Mouse (Mus musculus) frontal cortex, adult 2 months (tissue): ENCODE results near the gene Nmt1. TPM values are rescaled to one million over a fixed set of nuclear protein-coding genes. Genes with fewer than 3 reads are reported as not detected.

Experiments
- DNase-seq, 2 experiments: peaks; one replicate each; pipeline ENCODE4 v3.0.0; 2022; ENCODE audit warnings: low spot score in 1 of 2; ENCODE audit errors: extremely low spot score in 1 of 2
- polyA plus RNA-seq: library from polyadenylated mRNA; depleted of rRNA; stranded (reverse); fragments of >200 nt; gene quantifications from 2 replicates; pipeline ENCODE4 v1.2.3, GENCODE M21; 2012

Nmt1 gene
- polyA plus RNA-seq, 1 experiment, result 81.3 TPM

DNA sequence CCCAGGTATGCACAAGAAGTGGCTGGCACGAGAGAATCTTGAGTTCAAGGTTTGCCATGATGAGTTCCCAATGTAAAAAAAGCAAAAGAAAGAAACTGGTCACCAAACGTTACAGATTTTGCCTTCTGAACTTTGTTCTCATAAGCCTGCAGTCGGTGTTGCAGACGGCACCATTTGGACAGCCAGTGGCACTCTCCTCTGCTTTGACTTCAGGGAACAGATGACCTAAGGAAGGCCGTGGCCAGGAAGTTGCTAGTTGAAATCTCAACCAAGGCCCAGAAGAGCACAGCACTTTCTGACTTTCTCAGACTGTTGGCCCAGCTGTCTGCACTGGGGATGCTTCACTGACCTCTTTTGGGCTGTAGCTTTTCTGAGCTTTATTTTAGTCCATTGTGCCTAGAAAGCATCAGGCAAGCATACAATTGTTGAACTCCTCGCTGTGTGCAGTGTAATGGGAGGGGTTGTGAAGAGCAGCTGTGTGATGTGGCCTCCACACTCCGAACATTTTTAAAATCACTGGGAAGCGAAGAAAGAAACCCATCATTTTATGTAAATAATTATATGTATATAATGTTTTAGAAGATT, 9.0 kb downstream of the Nmt1 start:
- no peak for DNase-seq

DNA sequence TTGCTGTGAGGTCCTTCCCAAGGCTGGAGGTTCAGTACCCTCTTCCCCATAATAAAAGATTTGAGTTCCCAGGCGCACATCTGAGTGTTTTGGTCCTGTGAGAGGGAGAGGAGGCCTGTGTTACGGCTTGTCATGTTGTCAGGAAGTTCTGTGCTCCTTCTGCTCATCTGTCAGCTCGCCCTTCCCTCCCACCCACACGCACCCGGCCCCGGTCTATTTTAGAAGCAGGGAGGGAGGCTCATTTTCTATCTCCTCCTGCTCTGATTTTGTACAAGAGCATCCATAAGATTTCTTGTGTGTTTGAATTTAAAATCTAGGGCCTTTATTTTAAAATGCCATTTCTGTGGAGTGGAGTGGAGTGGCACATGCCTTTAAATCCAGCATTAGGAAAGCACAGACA, 10.0 kb downstream of the Nmt1 start:
- peak; percentile 55 to 72 for DNase-seq

DNA sequence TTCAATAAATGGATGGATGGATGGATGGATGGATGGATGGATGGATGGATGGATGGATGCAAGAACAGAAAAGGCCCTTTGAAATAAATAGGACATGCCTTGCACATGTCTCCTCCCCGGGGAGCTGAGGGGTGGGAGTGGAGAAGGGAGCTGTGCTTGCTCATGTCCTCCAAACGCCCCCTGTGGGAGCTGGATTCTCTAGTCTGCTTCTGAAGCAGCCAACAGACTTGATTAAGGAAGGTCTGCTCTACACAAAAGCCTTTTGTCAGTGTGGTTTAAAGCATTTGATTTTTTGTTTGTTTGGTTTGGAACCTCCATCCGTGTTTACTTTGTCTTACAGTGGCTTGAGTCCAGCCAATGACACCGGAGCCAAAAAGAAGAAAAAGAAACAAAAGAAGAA, 14.8 kb downstream of the Nmt1 start:
- no peak for DNase-seq

DNA sequence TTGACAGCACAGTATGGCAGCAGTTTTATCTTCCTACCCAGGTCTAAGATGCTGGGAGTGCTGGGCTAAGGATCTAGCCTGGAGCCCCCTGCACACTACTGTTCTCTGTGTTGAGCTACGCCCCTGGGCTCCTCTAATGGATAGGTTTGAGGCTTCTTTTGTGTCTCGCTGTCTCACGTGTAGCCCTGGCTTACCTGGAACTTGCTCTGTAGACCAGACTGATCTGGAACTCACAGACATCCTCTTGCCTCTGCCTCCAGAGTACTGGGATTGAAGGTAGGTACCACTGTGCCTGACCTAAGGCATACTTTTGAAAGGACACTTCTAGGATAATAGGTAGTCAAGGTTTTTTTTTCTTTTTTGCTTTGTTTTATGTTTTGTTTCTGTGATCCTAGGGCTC, 16.0 kb downstream of the Nmt1 start:
- DNase-seq, result no peak

DNA sequence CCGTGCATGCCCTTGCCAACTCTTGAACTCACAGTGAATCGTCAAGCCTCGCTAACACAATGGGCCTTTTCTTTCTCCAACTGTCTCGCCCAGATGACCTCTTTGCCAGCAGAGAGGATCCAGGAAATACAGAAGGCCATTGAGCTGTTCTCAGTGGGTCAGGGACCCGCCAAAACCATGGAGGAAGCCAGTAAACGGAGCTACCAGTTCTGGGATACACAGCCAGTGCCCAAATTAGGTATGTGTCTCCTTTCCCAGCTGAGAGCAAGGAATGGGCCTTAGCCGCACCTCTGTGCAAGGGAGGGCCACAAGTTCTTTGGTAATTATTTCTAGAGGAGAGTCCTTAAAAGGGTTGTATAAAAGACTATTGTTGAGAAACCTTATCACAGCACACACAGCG, 18.3 kb downstream of the Nmt1 start:
- no peak for DNase-seq

DNA sequence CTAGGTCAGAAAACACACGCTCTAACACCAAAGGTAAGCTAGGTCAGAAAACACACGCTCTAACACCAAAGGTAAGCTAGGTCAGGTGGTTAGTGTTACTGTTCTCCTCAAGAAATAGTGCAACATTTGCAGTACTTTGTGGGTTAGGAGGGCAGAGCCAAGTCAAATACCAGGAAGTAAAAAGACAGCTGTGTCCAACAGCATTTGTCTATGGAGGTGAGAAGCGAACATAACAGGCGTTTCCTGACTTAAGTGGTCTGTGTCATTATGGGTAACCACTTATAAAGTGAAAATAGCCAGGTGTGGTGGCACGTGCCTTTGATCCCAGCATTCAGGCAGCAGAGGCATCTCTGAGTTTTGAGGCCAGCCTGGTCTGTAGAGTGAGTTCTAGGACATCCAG, 21.6 kb downstream of the Nmt1 start:
- DNase-seq, result no peak

DNA sequence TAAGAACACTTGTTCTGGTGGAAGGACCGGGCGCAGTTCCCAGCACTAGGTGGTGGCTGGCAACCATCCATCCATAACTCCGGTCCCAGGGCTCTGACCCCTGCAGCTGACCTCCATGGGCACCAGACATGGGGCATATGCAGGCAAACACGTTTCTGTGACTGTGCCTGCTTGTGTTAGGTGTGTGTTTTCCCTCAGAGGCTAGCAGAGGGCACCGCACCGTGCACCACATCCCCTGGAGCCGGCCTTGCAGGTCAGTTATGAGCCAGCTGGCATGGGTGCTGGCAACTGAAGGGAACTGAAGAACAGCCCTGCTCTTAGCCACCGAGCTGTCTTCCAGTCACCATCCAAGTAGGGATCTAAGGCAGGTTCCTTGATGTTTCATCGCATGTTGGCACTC, 22.2 kb downstream of the Nmt1 start:
- no peak for DNase-seq

DNA sequence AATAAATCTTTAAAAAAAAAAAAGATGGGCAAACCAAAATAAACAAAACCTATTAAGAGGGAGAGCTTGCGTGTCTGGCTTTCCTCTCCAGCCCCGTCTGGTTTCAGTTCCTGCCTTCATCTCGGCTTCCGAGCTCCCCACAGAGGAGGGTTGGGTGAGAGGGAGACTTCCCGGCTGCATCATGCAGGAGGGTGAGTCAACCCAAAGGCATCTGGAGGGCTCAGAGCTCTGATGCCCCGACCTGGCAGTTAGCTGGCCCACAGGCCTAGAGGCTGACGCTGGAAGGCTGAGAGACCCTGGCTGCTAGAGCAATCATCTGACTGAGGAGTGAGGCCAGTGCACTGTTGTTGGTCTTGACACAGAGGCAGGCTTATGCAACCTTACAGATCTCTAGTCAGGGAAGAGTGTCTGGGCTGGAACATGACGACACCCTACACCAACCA, 23.3 kb downstream of the Nmt1 start:
- peak; percentile 52 to 53 for DNase-seq

DNA sequence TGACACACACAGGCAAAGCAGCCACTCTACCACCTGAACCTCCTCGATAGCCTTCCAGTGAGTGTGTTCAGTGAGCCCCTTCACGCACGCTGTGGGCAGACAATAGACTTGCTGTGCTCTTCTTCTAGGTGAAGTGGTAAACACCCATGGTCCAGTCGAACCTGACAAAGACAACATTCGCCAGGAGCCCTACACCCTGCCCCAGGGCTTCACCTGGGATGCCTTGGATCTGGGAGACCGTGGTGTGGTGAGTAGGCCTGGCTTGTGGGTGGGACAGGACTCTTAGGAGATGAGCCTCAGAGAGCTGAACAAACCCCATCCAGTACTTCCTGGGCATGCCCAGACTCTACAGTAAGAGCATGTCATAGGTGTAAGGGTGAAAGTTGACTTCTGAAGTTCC, 24.1 kb downstream of the Nmt1 start:
- no peak for DNase-seq

DNA sequence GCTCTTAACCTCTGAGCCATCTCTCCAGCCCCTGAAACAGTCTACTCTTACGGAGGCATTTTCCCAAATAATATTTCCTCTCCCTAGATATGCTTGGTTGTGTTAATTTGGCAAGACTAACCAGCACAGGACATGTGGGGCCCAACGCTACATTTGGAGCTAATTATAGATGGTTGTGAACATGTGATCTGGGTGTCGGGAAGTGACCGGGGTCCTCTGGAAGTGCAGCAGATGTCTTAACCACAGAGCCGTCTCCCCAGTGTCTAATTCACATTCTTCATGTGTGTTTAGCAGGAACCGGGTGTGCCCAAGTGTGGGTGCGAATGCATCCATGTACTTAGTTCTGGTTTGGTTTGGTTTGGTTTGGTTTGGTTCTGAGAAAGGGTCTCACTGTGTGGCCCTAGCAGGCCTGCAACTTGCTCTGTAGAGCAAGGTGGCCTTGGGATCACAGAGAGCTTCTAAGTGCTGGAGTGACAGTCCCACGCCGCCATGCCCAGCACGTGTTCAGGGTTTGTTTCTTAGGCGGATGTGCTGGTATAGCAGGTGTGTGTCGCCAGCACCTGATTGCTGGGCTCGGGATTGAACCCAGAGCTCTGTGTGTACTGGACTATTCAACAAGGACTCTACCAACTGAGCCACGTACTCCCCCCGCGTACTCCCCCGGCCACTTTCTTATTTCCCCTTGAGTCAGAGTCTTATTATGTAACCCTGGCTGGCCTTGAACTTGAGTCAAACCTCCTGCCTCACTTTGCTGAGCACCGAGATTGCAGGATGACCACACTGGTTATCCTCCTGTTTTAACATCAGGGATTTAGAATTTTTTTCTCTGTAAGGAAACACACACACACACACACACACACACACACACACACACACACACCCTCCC, 25.4 kb downstream of the Nmt1 start:
- no peak for DNase-seq

DNA sequence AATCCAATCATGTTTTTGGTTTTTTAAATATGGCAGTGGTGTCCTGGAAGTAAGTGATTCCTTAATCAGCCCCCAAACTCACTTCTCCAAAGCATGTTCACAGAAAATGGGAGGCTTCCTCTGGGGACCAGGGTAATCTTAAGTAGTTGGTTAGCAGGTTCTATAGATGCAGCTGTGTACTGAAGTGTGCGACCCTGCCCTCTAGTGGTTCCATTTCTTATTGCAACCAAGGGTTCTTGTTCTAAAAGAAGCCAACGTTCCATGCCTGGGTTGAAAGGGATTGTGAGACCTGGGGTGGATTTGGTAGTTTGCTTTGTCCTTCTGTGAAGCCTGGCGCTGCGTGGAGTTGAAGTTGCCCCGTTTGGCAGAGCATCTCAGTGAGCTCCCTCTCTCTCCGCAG, 26.8 kb downstream of the Nmt1 start:
- peak; percentile 64 to 95 for DNase-seq

DNA sequence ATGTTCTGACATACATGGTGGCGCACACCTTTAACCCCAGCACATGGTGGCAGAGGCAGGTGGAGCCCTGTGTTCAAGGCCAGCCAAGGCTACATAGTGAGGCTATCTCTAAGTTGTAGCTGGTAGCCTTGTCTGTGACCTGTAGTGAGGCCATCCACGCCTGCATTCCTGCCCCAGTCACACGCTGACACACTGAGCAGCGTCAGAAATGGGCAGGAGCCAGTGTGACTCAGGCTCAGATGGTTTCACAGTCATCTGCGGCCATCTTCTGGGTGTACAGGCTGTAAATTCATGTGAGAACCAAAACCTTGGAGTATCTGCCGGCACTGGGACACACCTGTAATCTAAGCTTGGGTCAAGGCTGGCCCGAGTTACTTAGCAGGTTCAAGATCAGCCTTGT, 28.6 kb downstream of the Nmt1 start:
- DNase-seq, result no peak

DNA sequence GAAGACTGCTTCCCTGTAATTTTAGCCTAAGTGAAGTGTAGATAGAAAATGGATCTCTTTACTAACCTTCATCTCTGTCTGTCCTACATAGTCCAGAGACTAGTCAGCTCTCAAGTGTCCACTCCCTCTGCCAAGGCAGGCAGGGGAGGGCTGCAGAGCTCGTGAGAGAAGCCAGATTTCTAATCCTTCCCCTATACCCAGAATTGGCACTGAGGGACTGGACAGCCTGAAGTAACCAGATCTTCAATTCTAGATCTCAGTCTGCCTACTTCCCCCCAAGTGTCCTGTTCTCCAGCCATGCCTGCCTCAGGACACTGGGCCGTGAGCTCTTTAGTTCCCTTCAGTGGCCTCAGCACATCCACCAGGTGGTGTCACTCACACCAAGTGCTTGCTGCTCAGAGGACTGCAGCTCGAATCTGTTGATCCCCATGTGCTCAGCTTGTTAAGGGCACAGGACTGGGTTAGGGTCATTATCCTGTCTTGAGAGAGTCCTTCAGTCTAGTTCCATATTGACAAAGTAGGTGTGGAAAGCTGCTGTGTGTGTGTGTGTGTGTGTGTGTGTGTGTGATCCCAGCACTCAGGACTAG, 30.6 kb downstream of the Nmt1 start:
- no peak for DNase-seq

DNA sequence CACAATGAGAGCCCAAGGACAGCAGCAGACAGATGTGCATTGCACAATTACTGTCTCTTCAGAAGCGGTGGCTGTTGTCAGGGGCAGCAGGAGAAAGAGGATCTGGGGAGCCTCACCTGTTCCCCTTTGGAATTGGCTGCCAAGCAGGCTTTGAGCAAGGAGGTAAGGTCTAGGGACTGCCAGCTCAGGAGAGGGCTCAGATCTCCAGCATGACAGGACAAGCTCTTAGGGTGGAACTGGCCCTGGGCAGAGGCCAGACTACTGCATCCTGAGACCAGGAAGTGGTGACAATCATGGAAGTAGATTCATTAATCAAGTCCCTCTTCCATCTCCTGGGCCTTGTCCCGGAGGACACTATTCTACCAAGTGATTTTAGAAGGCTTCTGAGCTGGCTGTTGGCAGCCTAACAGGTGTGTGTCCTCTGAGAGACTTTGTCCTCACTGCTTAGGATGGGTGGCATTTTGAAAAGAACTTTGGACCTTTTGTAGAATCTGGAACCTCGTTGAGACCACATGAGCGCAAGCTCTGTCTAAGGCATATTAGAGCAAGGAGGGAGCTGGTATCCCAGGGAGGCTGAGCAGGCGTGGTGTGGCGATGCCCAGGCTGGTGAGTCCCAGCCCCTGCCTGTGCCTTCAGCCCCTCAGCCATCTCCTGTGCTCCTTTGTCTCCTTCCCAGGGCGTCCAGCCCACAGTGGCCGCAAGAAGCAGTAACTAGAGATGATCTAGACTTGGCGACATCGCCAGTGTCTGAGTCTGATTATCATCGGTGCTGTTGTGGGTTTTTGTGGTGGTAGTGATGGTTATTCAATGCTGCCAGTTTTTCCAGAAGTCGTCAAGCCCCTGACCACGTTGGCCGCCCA, 38.4 kb downstream of the Nmt1 start:
- DNase-seq, result no peak

DNA sequence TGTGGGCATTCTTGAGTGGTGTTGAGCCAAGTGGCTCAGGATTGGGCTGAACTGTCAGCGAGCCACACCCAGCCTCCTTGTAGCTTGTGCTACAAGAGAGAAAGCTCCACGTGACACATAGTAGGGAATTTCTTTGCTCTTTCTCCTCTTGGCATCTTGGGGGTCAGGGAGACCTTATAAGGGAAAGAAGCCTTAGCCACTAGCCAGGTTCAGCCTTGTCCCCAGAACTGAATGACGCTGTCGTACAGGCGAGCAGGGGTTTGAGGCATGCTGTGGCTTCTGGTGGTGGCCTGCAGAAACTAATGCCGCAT, 39.0 kb downstream of the Nmt1 start:
- DNase-seq, result no peak

DNA sequence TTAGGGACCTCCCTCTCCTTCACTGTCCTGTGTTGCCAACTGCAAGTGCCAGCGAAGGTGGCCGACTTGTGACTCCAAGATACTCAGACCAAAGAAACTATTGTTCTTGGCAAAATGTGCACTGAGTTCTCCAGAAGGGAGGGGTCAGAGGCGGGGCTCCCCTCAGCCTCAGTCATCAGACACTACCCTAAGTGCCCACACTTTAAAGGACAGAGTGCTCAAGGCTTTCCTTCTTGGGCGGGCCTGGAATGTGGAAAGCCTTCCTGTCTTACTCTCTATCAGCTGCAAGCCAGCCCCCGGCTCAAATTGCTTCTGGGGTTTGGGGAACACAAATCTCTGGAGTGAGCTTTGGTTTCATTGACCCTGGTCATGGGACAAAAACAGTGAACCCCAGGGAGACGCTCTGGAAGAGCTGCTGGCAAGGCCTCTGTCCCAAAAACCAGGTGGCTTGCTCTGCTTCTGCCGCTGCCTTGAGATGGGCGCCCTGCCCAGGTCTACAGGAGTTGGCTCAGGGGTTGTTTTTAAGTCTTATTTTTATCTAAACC, 39.5 kb downstream of the Nmt1 start:
- DNase-seq, result no peak

DNA sequence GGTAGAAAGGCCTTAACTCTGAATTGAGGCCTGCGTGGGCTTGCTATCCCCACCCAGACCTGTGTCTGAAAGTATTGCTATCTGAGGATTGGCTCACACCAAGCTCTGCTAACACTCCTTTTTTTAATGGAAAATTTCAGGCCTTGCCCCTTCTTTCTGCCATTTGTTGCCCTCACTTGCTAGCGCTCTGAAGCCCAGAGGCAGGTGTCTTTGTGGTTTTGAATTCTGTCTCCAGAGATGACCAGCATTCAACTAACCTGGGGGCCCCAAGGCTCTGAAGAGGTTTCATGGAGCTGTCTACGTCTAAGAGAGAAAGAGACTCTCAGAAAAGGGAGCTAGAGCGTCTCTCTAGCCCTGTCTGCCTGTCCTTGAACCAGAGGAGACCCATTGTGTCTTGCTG, 40.3 kb downstream of the Nmt1 start:
- DNase-seq, result no peak

DNA sequence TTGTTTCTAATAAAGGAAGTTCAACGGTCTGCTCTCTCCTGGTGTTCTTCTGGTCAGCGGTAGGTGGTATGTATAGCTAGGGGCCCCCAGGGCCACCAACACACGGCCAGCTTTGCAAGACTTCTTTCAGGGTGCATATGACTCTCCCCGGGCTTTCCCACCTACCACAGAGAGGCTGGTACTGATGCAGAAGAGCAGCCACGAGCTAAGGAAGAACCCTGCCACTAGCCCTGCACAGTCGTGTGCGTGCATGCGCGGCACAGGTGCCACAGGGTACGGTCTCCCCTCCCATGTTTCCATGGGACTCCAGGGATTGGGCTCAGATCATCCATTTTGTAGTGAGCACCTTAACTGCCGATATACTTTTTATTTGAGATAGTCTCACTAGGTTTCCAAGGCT, 40.9 kb downstream of the Nmt1 start:
- DNase-seq, result no peak

DNA sequence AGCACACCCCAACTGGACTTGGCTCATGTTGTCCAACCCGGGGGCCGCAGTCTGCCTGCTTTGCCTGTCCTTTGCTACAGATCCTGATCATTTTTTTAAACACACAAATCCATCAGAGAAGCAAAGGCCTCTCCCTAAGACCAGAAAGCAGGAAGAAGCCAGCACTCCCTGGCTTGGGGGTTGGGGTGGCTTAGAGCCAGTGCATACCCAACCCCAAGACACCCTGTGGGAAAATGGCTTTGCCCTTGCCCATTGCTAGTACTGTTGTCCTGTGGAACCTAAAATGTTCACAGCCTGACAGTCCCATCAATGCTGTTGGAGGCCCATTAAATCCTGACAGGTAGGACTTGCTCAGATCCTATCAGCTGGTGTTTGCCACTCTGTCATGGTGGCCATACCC, 41.7 kb downstream of the Nmt1 start:
- DNase-seq, result no peak

DNA sequence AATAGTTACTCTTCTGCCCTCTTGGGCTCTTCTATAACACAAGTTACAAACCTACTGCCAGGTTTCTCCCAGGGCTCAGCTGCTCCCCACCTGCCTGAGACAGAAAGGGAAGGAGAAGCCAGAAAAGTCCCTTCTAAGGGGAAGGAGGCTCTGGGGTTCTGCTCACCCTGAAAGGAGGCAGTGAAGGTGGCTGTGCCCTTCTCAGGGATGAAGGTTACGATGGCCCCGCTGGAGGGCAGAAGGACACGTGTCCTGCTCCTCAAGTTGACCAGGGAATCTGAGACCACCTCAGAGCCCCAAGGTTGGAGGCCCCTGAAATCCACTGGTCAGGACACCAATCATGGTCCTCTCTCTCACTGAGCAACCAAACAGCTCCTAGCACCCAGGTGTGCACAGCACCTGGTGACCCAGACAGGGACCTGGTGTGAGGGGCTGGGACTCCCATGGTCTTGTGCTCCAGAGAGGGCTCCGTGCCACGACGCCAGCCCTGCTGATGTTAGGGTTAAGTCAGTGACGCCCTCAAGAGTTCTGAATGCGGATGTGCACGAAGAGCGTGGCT, 42.4 kb downstream of the Nmt1 start:
- DNase-seq, result no peak

DNA sequence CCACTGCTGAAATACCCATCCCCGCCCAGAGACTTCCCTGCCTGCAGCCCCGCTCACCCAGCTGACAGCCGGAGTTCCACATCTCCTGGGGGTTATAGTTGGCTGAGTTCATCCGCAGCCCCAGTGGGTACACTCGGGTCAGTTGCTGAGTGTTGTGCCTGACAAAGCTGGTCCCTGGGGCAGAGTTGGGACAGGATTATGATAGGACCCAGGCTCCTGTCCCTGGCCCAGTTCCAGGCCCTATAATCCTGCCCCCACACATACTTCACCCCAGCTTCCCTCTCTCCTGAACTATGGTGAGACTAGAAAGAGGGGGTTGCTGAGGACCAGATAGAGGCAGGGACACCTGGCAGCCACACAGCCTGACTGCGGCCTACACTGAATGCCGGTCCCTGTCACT, 45.7 kb downstream of the Nmt1 start:
- DNase-seq, result no peak
